Mouse (Mus musculus): ENCODE measurements around the gene Gsap. TPM values are rescaled to one million over a fixed set of nuclear protein-coding genes. Genes with fewer than 3 reads are reported as not detected.
"Not testable (repeated sequence)": the region's sequence is repeated elsewhere in the genome, so short reads cannot be mapped to it uniquely, and the experiment has no call there.

The Gsap gene
- polyA plus RNA-seq, 3 experiments from 2014 or later = 44.6 to 55.1 (median 52.6) TPM

DNA sequence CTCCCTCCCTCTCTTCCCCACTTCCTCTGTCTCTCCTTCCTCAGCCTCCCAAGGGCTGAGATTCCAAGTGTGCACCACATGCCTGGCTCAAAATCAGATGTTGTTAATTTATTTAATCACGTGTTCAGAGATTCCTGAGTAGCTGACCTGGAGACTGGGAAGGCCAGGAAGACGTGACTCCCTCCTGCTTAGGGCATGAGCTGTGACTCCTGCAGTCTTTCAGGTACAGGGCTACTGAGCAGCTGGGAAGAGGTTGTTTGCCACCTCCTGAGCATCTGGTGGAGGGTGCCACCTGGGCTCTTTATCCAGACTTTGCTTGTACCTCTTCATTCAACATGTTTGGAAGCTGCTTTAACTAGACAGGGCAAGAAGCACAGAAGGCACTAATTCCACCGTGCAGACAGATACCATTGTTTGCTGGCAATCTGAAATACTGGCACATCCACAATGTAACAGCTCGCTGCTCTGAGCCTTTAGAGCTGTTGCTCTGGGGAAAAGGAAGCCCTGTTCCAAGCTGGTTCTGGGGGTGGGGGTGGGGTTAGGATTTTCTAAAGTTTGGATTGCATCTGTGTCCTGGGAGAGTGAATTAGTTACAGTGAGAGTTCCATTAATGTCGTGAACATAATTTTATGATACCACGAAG is 75.3 kb downstream of the Gsap start:
- no peak for ATAC-seq

DNA sequence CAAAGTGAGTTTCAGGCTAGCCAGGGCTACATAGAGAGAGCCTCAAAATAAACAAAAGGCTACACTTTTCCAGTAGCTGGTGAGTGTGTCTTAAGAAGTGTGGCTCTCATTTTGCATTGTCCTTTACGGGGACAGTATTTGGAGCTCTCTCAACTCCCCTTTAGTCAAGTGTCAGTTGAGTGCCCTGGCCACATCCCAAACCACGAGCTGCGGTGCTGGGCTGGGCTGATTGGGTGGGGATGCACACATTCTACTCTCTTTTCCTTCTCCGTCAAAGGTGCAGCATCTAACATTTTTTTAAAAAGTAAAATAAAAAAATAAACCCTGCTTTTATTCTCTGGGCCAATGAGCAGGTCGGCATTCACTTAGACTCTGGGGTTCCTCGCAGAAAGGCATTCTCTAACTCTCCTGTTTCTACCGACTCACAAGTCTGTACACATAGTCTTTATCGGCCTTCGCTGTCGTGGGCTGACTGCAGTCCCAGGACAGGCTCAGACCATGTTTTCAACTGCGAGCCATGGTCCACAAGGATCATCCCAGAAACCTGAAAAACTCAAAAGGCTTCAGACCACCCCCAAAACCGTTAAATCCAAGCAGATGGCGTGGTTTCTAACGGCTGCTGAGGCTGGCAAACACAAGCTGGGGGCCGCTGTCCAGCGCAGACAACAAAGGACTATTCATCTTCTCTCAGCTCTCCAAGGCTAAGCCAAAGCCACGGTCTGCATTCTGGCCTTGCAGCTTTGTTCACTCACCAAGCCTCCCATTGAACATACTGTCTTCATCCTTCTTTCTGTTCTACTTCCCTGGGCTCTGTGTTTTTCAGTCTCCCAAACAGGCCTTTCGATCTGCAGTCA is 77.4 kb downstream of the Gsap start:
- ATAC-seq = no peak

DNA sequence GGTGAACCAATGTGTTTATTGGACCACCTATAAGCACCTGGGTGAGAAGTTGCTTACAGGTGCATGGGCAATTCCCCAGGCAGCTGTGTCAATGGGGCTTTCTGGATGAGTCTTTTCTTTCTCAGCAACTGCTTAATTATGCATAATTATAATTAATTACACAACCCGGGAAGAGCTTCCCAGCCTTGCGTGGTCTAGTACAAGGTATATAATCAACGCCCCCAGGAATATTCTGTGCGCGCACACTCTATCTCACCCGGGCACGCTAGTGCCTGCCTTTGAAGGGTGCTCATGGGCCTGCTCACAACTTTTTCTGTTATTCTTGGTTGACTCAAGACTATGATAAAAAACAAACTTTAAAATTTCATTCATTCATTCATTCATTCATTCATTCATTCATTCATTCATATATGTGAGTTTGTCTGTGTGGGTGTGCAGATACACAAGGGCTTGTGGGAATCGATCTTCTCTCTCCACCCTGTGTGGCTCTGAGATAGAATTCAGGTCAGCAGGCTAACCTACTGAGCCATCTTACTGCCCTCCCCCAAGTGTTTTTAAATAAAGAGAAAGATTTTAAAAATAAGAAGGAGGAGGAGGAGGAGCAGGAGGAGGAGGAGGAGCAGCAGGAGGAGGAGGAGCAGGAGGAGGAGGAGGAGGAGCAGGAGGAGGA is 78.4 kb downstream of the Gsap start:
- ATAC-seq = no peak

DNA sequence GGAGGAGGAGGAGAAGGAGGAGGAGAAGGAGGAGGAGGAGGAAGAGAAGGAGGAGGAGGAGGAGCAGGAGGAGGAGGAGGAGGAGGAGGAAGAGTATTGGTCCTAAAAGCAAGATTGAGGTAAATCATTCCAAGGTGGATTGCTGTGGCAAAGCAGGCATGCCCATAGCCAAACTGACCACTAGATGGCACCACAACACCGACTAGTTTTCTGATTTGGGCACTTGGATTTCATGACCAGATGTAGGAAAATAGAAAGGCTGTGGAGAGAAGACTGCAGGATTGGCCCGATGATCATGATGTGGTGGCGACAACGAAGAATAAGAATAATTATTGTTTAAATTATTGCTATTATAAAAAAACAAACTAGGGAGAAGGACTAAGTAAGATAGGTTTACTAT is 79.0 kb downstream of the Gsap start:
- ATAC-seq = peak; percentile 69

- no peak for ATAC-seq
Observed at GRCm38 (mm10) chr5:21267090-21267489, 81.0 kb downstream of the Gsap start.

DNA sequence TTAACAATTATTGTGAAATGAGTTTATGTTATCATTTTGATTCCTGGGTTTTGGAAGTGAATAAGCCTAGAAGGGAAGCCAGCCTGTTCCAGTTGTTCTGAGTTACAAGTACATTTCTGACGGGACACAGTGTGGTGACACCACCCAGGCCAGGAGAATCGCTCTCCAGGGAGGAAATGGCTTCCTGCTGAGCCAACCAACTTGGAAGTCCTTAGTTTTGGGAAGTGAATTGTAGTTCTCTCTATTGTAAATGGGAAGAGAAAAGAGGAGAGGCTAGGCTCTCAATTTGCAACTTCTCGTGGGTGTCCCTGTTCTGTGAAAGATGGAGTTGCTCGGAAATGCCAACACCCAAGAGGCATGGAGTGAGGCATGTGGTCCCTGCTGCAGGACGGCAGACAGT is 83.4 kb downstream of the Gsap start:
- no peak for ATAC-seq

DNA sequence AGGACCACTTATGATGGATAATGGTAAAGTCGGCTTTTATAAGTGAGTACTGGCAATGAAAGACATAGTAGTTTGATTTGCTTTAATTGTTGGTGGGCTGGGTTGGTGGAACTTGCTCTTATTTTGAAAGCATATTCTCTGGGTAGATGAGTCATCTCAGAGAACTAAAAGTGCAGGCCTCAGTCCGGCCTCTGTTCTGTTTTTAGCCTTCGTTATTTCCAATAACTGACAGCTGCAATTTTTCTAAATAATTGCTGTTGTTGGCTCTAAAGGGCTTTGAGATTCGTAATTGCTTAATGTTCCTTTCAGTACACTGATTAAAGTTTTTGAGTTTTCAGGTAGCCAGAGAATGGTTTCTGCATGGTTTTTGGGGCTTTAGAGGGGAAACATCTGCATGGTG is 84.7 kb downstream of the Gsap start:
- no peak for ATAC-seq

DNA sequence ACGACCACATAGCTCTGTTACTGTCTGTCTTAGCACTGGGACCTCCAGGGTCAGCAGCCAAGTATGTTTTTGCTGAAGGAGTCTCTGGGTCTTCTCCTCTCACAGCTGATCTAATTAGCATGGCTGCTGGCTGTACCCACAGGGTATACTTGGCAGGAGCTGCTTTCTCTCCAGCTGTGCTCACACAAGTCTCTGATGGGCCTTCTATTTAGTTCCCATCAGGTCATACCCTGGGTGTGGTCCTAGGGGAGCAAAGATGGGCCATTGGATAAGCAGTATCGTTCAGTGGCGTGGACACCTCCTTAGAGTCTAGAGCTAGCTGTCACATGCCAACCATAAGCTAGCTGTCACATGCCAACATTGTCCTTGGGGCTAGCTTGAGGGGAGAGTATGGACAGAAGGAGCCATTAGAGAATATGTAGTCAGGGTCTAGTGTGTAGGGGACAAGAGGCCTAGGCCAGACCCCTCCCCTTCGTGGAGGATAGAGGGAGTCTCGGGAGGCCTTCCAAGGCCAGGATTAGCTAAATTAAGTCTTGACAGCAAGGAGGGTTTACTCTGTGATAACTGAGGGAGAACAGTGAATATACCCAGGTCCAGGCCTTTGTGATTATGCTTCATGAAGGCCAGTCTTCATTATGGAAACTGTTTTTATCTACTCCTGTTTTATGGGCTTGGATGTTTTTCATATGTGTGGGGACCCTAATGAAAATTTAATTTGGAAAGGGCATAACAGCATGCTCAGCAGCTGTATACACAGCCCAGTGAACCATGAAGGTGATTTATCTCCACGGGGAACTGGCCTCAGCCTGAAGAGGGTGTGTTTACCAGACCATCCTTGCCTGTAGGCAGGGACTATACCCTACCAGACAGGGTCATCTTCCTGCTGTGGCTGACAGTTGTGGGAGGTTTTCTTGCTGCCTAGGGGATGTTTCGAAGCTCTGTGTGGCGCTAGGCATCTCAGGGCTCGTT is 85.6 kb downstream of the Gsap start:
- ATAC-seq = no peak

DNA sequence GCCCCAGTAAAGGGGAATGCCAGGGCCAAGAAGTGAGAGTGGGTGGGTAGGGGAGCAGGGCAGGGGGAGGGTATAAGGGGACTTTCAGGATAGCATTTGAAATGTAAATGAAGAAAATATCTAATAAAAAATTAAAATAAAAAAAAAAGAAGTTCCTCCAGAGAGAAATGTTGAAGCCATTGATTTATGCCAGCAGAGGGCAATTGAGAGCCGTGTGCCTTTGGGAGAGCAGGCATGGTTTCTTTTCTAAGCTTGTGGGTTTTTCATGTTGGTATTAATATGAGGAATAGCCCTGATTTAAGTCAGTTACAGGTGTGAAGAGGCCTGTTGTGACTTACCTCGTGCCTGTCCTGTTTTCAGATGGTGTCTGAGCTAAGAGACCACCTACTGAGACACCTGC is 91.6 kb downstream of the Gsap start:
- not testable (repeated sequence) for ATAC-seq

GRCm38 (mm10) chr5:21283356-21284062 is 97.5 kb downstream of the Gsap start:
- no peak for ATAC-seq

DNA sequence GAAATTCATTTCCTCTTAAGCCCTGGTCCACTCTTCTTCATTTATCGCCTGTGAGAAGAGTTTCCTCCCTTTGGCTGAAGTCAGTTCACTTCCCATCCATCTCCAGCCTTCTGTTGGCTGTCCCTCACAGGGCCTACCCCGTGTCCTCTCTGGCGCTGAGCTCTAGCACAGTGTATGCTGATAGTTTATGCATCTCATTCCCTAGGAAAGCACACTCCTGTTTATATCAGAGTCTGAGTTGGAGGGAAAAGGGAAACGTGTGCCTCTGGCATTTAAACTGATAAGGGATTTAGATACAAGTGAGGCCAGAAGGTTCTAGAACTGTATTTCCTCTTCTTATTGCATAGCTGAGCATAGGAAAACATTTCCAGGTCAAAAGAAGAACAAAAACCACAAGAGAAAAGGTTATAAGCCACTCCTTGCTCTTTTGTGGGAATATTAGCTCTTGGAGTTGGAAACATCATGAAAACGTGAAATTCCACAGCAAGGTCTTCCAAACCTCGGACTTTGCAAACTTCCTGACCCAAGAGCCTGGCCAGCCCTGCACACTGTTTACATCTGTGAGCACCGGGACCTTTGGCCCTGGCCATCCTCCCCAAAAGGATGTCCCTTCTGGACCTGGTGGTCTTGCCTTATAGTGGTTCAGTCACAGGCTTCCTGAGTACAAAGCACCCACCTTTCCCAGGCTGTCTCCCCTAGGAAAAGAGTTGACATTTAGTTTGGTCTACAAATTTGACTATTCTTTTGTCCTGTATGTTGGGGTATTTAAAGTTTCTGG is 102.8 kb downstream of the Gsap start:
- no peak for ATAC-seq

GRCm38 (mm10) chr5:21290594-21290993 is 104.5 kb downstream of the Gsap start:
- ATAC-seq = no peak

DNA sequence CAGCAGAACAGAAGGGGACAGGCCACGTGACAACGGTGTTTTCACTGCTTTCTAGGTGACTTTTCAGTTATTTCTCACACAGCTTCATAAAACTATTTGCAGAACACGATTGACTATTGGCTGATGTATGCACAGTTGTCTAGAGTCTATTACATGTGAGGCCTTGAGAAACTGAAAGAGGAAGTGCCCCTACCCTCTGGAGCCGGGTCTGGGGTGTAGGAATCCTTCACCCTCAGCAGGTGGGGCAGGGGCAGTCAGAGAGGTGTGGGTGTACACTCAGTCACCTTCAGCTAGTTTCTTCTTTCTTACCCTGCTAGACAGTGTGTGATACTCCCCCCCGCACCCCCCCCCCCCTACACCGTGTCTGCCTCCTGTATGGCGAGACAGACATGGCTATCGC is 109.6 kb downstream of the Gsap start:
- ATAC-seq = no peak

- no peak for ATAC-seq
Observed at GRCm38 (mm10) chr5:21299076-21299755, 113.2 kb downstream of the Gsap start.

DNA sequence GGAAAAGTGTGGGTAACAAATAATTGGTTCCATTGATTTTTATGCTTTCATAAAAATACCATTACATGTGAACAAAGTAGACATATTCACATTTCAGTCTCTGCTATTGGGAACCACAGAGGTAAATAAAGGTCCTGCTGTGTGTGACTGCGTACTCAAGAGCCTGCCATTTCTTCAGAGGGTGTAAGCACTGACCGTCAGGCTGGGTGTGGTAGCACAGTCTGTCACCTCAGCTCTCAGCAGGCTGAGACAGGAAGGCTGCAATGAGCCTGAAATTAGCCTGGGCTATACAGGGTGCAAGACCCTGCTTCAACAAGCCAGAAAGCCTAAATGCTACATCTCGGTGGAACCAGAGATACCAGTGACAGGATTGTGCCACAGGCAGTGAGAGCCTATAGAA is 114.0 kb downstream of the Gsap start:
- no peak for ATAC-seq

GRCm38 (mm10) chr5:21301011-21301410 is 115.0 kb downstream of the Gsap start:
- no peak for ATAC-seq

DNA sequence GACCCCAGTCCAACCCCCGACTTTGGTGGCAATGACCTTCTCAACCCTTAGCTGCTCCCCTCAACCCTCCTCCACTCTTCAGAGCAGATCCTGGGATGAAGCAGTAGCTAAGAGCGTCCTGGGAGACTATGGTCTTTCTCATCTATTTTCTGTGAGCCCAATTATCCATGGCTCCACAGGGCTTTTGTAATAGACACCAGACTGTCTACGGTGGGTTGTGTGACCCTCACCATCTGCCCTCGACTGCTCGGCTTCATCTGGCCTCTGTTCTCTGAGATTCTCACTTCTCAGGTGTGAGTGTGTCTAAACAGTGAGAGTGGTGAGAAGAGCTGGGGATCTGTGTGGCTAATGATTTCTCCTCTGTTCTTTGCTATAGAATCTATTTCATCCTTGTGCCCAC is 121.1 kb downstream of the Gsap start:
- no peak for ATAC-seq

GRCm38 (mm10) chr5:21314696-21315095 is 128.6 kb downstream of the Gsap start:
- ATAC-seq = no peak

DNA sequence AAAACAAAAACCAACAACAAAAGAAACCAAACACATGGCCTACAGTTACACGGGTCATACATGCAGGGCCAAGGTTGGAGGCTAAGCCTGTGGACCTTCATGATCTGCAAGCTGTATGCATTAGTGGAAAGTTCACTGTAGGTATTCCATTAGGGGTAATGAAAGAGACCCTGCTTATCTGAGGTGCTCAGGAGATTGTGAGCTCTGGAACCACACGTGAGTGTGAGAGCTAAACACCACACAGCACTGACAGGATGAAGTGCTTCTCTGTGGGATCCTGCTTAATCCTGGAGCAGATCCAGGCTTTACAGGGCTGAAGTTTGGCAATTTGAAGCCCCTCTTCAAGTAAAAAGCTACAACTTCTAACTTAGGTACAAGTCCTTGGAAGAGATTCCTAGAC is 134.1 kb downstream of the Gsap start:
- no peak for ATAC-seq

- peak; percentile 99 for ATAC-seq
Observed at GRCm38 (mm10) chr5:21326494-21326893, 140.4 kb downstream of the Gsap start.
